Mouse (Mus musculus): ENCODE results near the gene Enc1. TPM values are rescaled to one million over a fixed set of nuclear protein-coding genes. Genes with fewer than 3 reads are reported as not detected.

The Enc1 gene
- polyA plus RNA-seq (2014; fragmentation: Nextera tagmentation; extraction: Ambion mirVana) = 3.5 and 5.1 TPM in 2 replicates

DNA sequence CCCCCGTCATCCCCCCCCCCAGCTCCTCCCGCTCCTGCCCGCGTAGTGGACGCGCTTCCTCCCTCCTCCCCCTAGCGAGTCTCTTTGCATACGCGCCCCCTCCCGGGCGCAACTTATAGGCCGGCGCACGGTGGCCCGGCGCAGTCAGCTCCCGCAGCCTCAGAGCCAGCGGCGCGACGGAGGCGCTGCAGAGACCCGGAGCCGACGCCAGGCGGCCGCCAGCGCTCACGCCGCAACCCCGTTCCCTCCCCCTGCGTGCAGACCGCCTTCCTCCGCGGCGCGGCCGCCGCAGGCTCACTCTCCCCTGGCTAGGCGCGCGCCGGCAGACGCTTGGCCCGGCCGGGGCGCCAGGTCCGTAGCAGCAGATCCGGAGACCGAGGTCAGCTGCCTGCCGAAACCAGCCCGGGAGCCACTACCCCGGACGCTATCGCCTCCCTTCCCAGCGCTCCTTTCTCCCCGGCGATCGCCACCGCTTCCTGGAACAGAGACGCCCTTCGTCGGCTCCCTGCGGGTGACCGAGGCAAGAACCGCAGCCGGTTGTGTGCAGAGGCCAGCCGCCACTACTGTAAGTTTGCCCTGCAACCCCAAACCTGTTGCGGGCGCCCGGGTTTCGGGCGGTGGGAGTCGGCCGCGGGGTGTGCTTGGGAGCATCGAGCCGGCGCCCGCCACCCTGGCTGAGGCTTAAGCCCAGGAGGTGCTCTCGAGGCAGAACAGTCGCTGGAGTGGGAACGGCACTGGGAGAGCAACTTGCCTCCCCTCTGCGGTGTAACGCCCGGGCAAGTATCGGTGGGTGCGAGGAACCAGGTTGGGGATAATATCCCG, at the start of gene Enc1:
Gene Enc1, plus strand, starts transcription at position 141 of the 822 bp plus-strand sequence.
- peaks cover 14 to 40% of the 10 kb centered on the region in 2 experiments; a peak in 3 of 4 replicates for H3K4me1 ChIP-seq (ENCODE audit: control insufficient read depth in 2 of 2, insufficient read depth in 2 of 2, low read length in 2 of 2)

DNA sequence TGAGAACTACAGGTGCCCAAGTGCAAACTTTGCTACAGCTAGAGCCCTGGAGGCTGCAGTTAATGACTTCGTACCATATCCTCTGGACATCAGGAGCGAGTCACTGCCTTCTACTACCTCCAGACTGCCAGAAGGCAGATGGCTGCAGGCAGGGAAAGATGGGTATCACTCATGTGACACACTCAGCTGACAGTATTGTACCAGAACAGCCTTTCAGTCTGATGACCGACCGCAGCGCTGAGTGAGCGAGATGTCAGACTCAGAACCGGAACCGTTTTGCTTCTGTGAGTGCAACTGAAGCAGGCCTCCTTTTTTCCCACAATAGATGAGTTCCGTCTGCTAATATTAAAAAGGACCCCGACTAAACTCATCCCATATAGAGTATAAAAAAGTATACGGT, 48.3 kb upstream of the Enc1 start:
- H3K4me3 ChIP-seq (ENCODE audit: control insufficient read depth in 1 of 2, insufficient read depth in 1 of 2, low read depth in 1 of 2, low read length in 2 of 2) = no peak overlapping the region
- 90% methylated on average over 11 of the region's 11 CpGs for WGBS
- no peaks in the 10 kb centered on the region for H3K27me3 ChIP-seq (ENCODE audit: control insufficient read depth, insufficient read depth, low read length)
- no peak overlapping the region for H3K9ac ChIP-seq (ENCODE audit: low read length)
- H3K9me3 ChIP-seq (ENCODE audit: control insufficient read depth, low read length) = no peaks in the 10 kb centered on the region
- 0 out of 2 replicates have a peak, but pooled peaks cover 10% of the 10 kb centered on the region for H3K36me3 ChIP-seq (ENCODE audit: control insufficient read depth, insufficient read depth, low read length)
- no peak overlapping the region for H3K4me2 ChIP-seq (ENCODE audit: low read length)
- H3K27ac ChIP-seq (replicated peaks in 1 of 2; ENCODE audit: control insufficient read depth in 1 of 2, insufficient read depth in 1 of 2, low read depth in 2 of 2, low read length in 2 of 2) = no peak overlapping the region
- peaks cover 1 to 7% of the 10 kb centered on the region in 2 experiments; a peak in 2 of 4 replicates for H3K4me1 ChIP-seq (ENCODE audit: control insufficient read depth in 2 of 2, insufficient read depth in 2 of 2, low read length in 2 of 2)
- no peak for ATAC-seq (ENCODE audit: insufficient number of reproducible peaks, insufficient read depth, low FRiP score, low read depth)

More for the DNA sequence above, at the start of gene Enc1:
- WGBS = under 1% methylated on average over 83 of the region's 89 CpGs
- peak within 1 kb of the TSS; percentile 96 for H3K9ac ChIP-seq (ENCODE audit: low read length)
- no peaks in the 10 kb centered on the region for H3K9me3 ChIP-seq (ENCODE audit: control insufficient read depth, low read length)
- peaks cover 14% of the 10 kb centered on the region for H3K36me3 ChIP-seq (ENCODE audit: control insufficient read depth, insufficient read depth, low read length)
- peak within 1 kb of the TSS; percentile 90 to 97 for H3K27ac ChIP-seq (replicated peaks in 1 of 2; ENCODE audit: control insufficient read depth in 1 of 2, insufficient read depth in 1 of 2, low read depth in 2 of 2, low read length in 2 of 2)
- peak; percentile 90 for ATAC-seq (ENCODE audit: insufficient number of reproducible peaks, insufficient read depth, low FRiP score, low read depth)
- H3K4me3 ChIP-seq (ENCODE audit: control insufficient read depth in 1 of 2, insufficient read depth in 1 of 2, low read depth in 1 of 2, low read length in 2 of 2) = peak within 1 kb of the TSS; percentile 89 to 91
- H3K4me2 ChIP-seq (ENCODE audit: low read length) = peak within 1 kb of the TSS; percentile 99
- no peaks in the 10 kb centered on the region for H3K27me3 ChIP-seq (ENCODE audit: control insufficient read depth, insufficient read depth, low read length)

DNA sequence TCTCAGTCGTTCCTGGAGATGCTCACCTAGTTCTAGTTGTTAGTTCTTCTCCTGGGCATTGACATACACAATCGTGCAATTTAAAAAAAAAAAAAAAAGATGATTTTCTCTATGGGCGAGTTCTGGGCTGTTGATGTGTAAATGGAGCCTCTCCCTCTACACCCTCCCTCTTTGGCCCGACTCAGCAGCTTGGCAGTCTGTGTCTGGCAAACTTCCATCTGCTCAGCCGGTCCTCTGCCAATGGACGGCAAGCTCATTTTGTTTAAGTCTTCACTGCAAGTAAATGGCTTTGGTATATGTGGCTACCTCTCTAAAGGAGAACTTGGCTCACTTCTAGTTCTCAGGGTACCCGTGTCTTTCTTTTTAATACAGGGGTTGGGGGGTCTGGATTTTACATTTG, 47.5 kb upstream of the Enc1 start:
- Histone ChIP-seq H3K4me1 (ENCODE audit: control insufficient read depth in 2 of 2, insufficient read depth in 2 of 2, low read length in 2 of 2) (peaks cover 2 to 5% of the 10 kb centered on the region in 2 experiments; a peak in 2 of 4 replicates), H3K27me3 (ENCODE audit: control insufficient read depth, insufficient read depth, low read length) (no peaks in the 10 kb centered on the region), H3K9ac (ENCODE audit: low read length) (no peak overlapping the region), H3K27ac (replicated peaks in 1 of 2; ENCODE audit: control insufficient read depth in 1 of 2, insufficient read depth in 1 of 2, low read depth in 2 of 2, low read length in 2 of 2) (no peak overlapping the region), H3K4me3 (ENCODE audit: control insufficient read depth in 1 of 2, insufficient read depth in 1 of 2, low read depth in 1 of 2, low read length in 2 of 2) (no peak overlapping the region), H3K4me2 (ENCODE audit: low read length) (no peak overlapping the region), H3K9me3 (ENCODE audit: control insufficient read depth, low read length) (no peaks in the 10 kb centered on the region), H3K36me3 (ENCODE audit: control insufficient read depth, insufficient read depth, low read length) (0 out of 2 replicates have a peak, but pooled peaks cover 8% of the 10 kb centered on the region)
- WGBS = 50% methylated on average over 7 of the region's 7 CpGs
- ATAC-seq (ENCODE audit: insufficient number of reproducible peaks, insufficient read depth, low FRiP score, low read depth) = no peak

DNA sequence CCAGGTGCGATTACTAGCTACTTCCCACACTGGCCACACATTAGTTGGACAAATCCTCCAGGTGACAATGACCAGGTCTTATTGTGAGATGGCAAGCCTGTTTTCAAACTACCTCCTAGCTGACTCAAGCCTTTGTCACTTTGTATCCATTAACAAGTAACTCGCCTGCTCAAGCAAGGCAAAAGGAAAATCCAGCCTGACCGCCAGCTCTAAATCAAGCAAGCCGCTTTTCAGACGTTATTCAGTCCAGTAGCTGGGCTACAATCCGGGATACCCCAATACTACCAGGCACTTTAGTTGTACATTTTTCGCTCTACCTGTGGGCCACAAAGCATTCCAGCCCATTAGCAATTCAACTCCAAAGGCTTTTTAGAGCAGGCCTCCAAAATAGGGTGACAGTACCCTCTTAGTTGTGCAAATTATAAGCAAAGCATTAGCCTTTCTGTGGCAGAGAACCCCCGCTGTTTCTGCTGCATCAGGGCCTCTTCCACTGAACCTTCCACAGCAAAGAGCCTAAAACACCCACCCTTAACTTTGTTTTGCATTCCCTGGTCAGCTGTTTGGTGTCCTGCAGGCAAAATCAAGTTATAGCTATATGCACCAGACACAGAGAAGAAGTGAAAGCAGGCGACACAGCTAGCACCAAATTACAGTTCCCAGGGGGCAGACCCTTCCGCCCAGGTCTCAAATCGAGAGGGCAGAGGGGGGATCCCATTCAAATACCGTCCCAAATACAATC, 44.5 kb upstream of the Enc1 start:
- WGBS = 77% methylated on average over 12 of the region's 12 CpGs
- Histone ChIP-seq H3K4me3 (ENCODE audit: control insufficient read depth in 1 of 2, insufficient read depth in 1 of 2, low read depth in 1 of 2, low read length in 2 of 2) (no peak overlapping the region), H3K36me3 (ENCODE audit: control insufficient read depth, insufficient read depth, low read length) (0 out of 2 replicates have a peak, but pooled peaks cover 6% of the 10 kb centered on the region), H3K4me1 (ENCODE audit: control insufficient read depth in 2 of 2, insufficient read depth in 2 of 2, low read length in 2 of 2) (peaks cover 2 to 5% of the 10 kb centered on the region in 2 experiments; a peak in 2 of 4 replicates), H3K9ac (ENCODE audit: low read length) (no peak overlapping the region), H3K9me3 (ENCODE audit: control insufficient read depth, low read length) (no peaks in the 10 kb centered on the region), H3K27me3 (ENCODE audit: control insufficient read depth, insufficient read depth, low read length) (no peaks in the 10 kb centered on the region), H3K4me2 (ENCODE audit: low read length) (no peak overlapping the region), H3K27ac (replicated peaks in 1 of 2; ENCODE audit: control insufficient read depth in 1 of 2, insufficient read depth in 1 of 2, low read depth in 2 of 2, low read length in 2 of 2) (no peak overlapping the region)
- ATAC-seq (ENCODE audit: insufficient number of reproducible peaks, insufficient read depth, low FRiP score, low read depth) = no peak

DNA sequence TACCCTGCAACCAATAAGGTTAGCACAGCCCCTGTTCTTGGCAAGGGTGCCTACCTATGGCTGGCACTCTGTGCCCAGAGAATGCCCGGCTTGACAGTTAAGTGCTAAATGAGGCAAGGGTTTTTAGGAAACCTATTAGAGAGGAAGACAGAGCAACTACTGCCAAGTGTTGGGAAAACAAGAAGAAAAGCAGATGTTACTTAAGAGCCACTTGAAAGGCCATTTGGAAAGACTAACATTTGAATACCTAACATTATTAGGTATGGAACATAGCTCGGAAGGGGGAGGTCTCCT, 44.0 kb upstream of the Enc1 start:
- Histone ChIP-seq H3K27me3 (ENCODE audit: control insufficient read depth, insufficient read depth, low read length) (no peaks in the 10 kb centered on the region), H3K9me3 (ENCODE audit: control insufficient read depth, low read length) (no peaks in the 10 kb centered on the region), H3K36me3 (ENCODE audit: control insufficient read depth, insufficient read depth, low read length) (0 out of 2 replicates have a peak, but pooled peaks cover 6% of the 10 kb centered on the region), H3K4me1 (ENCODE audit: control insufficient read depth in 2 of 2, insufficient read depth in 2 of 2, low read length in 2 of 2) (peaks cover 2 to 5% of the 10 kb centered on the region in 2 experiments; a peak in 2 of 4 replicates), H3K27ac (replicated peaks in 1 of 2; ENCODE audit: control insufficient read depth in 1 of 2, insufficient read depth in 1 of 2, low read depth in 2 of 2, low read length in 2 of 2) (no peak overlapping the region), H3K4me3 (ENCODE audit: control insufficient read depth in 1 of 2, insufficient read depth in 1 of 2, low read depth in 1 of 2, low read length in 2 of 2) (no peak overlapping the region), H3K9ac (ENCODE audit: low read length) (no peak overlapping the region), H3K4me2 (ENCODE audit: low read length) (no peak overlapping the region)
- 89% methylated on average over 2 of the region's 2 CpGs for WGBS
- no peak for ATAC-seq (ENCODE audit: insufficient number of reproducible peaks, insufficient read depth, low FRiP score, low read depth)

DNA sequence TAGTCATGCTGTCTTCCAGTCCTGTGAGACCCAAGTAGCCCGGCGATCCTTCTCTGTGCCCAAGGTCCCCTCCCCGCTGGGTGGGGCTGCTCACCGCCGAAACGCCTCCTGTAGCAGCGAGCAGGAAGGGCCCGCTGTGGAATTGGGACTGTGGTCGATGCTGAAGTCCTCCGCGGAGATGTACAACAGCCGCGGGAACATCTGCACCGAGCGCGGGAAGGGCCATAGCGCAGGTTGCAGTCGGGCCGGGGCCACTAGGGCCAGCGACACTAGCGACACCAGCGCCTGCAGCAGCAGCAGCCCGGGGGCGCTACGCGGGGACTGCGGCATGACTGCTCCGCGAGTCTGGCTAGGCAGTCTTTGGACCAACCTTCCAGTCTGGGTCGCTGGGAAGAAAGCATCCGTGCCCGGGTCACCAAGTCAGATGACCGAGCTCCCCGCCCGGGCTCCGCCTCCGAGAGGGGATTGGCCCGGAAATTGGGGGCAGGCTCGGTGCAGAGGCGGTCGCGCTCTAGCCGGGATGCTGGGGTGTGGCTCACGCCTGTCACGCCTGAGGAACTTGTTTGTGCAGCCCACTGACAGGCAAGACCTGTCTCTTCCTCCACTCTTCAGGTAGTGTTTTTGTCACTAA, 42.9 kb upstream of the Enc1 start, which contains the start of gene Hexb:
Gene Hexb, minus strand, starts transcription at position 426 of the 631 bp plus-strand sequence.
- ATAC-seq (ENCODE audit: insufficient number of reproducible peaks, insufficient read depth, low FRiP score, low read depth) = peak; percentile 89
- H3K4me3 ChIP-seq (ENCODE audit: control insufficient read depth in 1 of 2, insufficient read depth in 1 of 2, low read depth in 1 of 2, low read length in 2 of 2) = peak within 1 kb of the TSS; percentile 64 to 83
- no peaks in the 10 kb centered on the region for H3K36me3 ChIP-seq (ENCODE audit: control insufficient read depth, insufficient read depth, low read length)
- under 1% methylated on average over 45 of the region's 45 CpGs for WGBS
- H3K27ac ChIP-seq (replicated peaks in 1 of 2; ENCODE audit: control insufficient read depth in 1 of 2, insufficient read depth in 1 of 2, low read depth in 2 of 2, low read length in 2 of 2) = peak within 1 kb of the TSS; percentile 66 to 72
- H3K9ac ChIP-seq (ENCODE audit: low read length) = peak within 1 kb of the TSS; percentile 82
- H3K4me1 ChIP-seq (ENCODE audit: control insufficient read depth in 2 of 2, insufficient read depth in 2 of 2, low read length in 2 of 2) = peaks cover 2 to 5% of the 10 kb centered on the region in 2 experiments; a peak in 2 of 4 replicates
- no peaks in the 10 kb centered on the region for H3K9me3 ChIP-seq (ENCODE audit: control insufficient read depth, low read length)
- peak within 1 kb of the TSS; percentile 89 for H3K4me2 ChIP-seq (ENCODE audit: low read length)
- H3K27me3 ChIP-seq (ENCODE audit: control insufficient read depth, insufficient read depth, low read length) = no peaks in the 10 kb centered on the region

DNA sequence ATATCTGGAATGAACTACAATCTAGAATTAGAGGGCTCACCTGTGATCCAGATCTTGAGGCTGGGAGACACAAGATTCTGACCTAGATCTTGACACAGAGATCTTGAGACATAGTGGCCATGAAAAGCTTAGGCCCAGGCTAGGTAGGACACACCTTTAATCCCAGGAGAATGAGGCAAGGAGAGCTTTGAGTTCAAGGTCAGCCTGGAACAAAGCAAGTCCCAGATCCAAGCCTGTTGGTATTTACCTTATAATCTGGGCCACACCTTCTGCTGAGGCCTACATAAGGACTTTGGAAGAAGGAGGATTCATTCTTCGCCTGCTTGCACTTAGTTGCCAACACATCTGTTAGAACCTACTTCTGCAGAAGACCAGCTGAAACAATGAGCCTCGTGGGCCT, 41.8 kb upstream of the Enc1 start:
- Histone ChIP-seq H3K9ac (ENCODE audit: low read length) (no peak overlapping the region), H3K27me3 (ENCODE audit: control insufficient read depth, insufficient read depth, low read length) (no peaks in the 10 kb centered on the region), H3K27ac (replicated peaks in 1 of 2; ENCODE audit: control insufficient read depth in 1 of 2, insufficient read depth in 1 of 2, low read depth in 2 of 2, low read length in 2 of 2) (no peak overlapping the region), H3K4me2 (ENCODE audit: low read length) (no peak overlapping the region), H3K36me3 (ENCODE audit: control insufficient read depth, insufficient read depth, low read length) (no peaks in the 10 kb centered on the region), H3K4me3 (ENCODE audit: control insufficient read depth in 1 of 2, insufficient read depth in 1 of 2, low read depth in 1 of 2, low read length in 2 of 2) (no peak overlapping the region), H3K9me3 (ENCODE audit: control insufficient read depth, low read length) (no peaks in the 10 kb centered on the region), H3K4me1 (ENCODE audit: control insufficient read depth in 2 of 2, insufficient read depth in 2 of 2, low read length in 2 of 2) (peaks cover 2 to 5% of the 10 kb centered on the region in 2 experiments; a peak in 2 of 4 replicates)
- 81% methylated on average over 2 of the region's 2 CpGs for WGBS
- no peak for ATAC-seq (ENCODE audit: insufficient number of reproducible peaks, insufficient read depth, low FRiP score, low read depth)
